ENCODE assay signal across 8 mouse cellular contexts in the genomic region with DNA sequence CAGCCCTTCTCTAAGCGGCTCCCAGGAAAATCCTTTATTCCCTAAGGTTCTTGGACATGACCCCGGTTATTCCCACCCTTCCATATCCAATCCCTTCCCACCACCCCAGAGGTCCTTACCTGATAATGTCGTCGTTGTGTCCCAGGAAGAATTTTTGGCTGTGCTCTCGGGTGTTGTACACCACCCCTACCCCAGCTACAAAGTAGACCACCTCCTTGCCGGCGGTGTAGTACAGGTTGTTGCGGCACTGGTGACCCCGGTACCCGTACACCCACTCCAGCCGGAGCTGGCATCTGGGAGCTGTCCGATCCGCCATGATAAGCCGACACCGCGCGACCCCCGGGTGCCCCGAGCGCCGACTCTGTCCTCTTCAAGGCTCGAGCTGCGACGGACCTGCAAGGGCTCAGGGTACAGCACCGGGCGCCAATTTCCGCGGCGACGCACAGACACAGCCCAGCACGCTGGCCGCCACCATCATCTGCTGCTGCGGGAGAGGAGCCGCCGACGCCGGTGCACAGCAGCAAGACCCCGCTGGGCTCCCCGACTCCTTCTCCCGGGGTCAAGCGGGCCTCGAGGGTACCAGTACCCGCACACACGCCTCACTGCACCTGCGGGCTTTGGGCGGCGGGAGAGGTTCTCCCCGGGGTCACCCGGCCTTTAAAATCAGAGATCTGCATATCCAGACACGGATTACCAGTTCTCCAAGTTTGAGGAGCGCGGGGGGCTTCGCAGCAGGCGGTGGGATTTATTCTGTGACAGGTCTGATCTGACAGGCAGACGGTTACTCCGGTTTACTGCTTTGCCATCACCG. TPM values are rescaled to one million over a fixed set of nuclear protein-coding genes. Genes with fewer than 3 reads are reported as not detected.
DNase-seq lines count a peak whose midpoint lies in the region; ATAC-seq and TF ChIP-seq lines count a peak whose summit lies in the region.

No protein-coding gene starts in this region.

- peak overlapping the region; percentile 8; the same call in 1 of the 2 replicates for H3K4me2 ChIP-seq in CH12.LX (ENCODE audit: insufficient read depth, low read depth, poor library complexity, severe bottlenecking)
- peak overlapping the region; percentile 97 for H3K4me2 ChIP-seq in forebrain, embryonic 12.5 days
- peak overlapping the region; percentile 99 for H3K4me2 ChIP-seq in heart, embryonic 16.5 days (ENCODE audit: low read depth, low read length)
- H3K4me2 ChIP-seq in liver, embryonic 14.5 days (ENCODE audit: low read depth) = peak overlapping the region; percentile 51

- no peak overlapping the region for H3K27ac ChIP-seq in CH12.LX (ENCODE audit: insufficient read depth, low read depth)
- no peak overlapping the region for H3K27ac ChIP-seq in bone marrow, adult 2 months (ENCODE audit: control insufficient read depth, insufficient read depth, low read depth, low read length, poor library complexity)
- H3K27ac ChIP-seq in forebrain, embryonic 12.5 days = no peak overlapping the region
- no peak overlapping the region for H3K27ac ChIP-seq in heart, embryonic 16.5 days (ENCODE audit: low read length)
- H3K27ac ChIP-seq in liver, embryonic 14.5 days = no peak overlapping the region

- no peak overlapping the region for H3K4me3 ChIP-seq in CH12.LX (replicated peaks in 1 of 3; ENCODE audit: low read depth in 2 of 3, low read length in 2 of 3, poor library complexity in 1 of 3)
- peak overlapping the region; percentile 44 for H3K4me3 ChIP-seq in bone marrow, adult 2 months (replicated peaks; ENCODE audit: control insufficient read depth, low read depth, low read length)
- H3K4me3 ChIP-seq in forebrain, embryonic 12.5 days (replicated peaks) = peak overlapping the region; percentile 59
- H3K4me3 ChIP-seq in heart, embryonic 16.5 days (ENCODE audit: low read length) = peak overlapping the region; percentile 71
- H3K4me3 ChIP-seq in liver, embryonic 14.5 days (ENCODE audit: insufficient read depth in 1 of 2, low read depth in 2 of 2, low read length in 2 of 2) = peak overlapping the region; percentile 31 to 51; a peak in 3 of 4 replicates

- in situ Hi-C loops in CH12.LX (cut with MboI; ENCODE audit: low pct_ligation_motif_present, low pct_unique_long_range_greater_than_20kb, low sequenced_read_pairs) = no loop called here

- dilution Hi-C loops in CH12.LX (cut with MboI; ENCODE audit: extremely low pct_ligation_motif_present, extremely low pct_unique_long_range_greater_than_20kb, low sequenced_read_pairs) = no loop called here

- no peak overlapping the region for H3K9ac ChIP-seq in CH12.LX (ENCODE audit: insufficient read depth, low read depth)
- H3K9ac ChIP-seq in forebrain, embryonic 12.5 days = peak overlapping the region; percentile 65
- H3K9ac ChIP-seq in heart, embryonic 16.5 days (ENCODE audit: low read length) = peak overlapping the region; percentile 75
- no peak overlapping the region for H3K9ac ChIP-seq in liver, embryonic 14.5 days (replicated peaks)

- H3K27me3 ChIP-seq in CH12.LX (replicated peaks) = no peaks in the 10 kb centered on the region
- peaks cover 24% of the 10 kb centered on the region for H3K27me3 ChIP-seq in forebrain, embryonic 12.5 days
- peaks cover 9% of the 10 kb centered on the region for H3K27me3 ChIP-seq in heart, embryonic 16.5 days (ENCODE audit: control insufficient read depth, insufficient read depth, low read length)
- H3K27me3 ChIP-seq in liver, embryonic 14.5 days (ENCODE audit: control insufficient read depth, insufficient read depth, low read length) = peaks cover 38% of the 10 kb centered on the region

- TF ChIP-seq RAD21 in CH12.LX (IDR thresholded peaks at IDR 0.05; ENCODE audit: low read depth, low read length) = no peak

- TF ChIP-seq CTCF in CH12.LX (conservative IDR thresholded peaks at IDR 0.05 in 1 of 2, IDR thresholded peaks at IDR 0.05 in 1 of 2; ENCODE audit: low read depth in 2 of 2, low read length in 2 of 2) = no peak
- no peak for TF ChIP-seq CTCF in bone marrow, adult 2 months (IDR thresholded peaks at IDR 0.05; ENCODE audit: control insufficient read depth, insufficient read depth, low read length)
- TF ChIP-seq CTCF in liver, embryonic 14.5 days (IDR thresholded peaks at IDR 0.05; ENCODE audit: low read depth) = no peak

- no peak for TF ChIP-seq POLR2A in CH12.LX (IDR thresholded peaks at IDR 0.05; ENCODE audit: low read depth, low read length)
- TF ChIP-seq POLR2A in bone marrow, adult 2 months (IDR thresholded peaks at IDR 0.05; ENCODE audit: borderline replicate concordance, control insufficient read depth, low read depth, low read length) = no peak

- DNase-seq in CH12.LX (ENCODE audit: extremely low read depth) = no peak
- DNase-seq in kidney, postnatal 14 days = peak; percentile 33
- DNase-seq in liver, embryonic 14.5 days (ENCODE audit: low read depth in 3 of 3, low spot score in 3 of 3) = no peak
- DNase-seq in neural tube, embryonic 10.5 days (ENCODE audit: extremely low spot score, low spot score) = peak; percentile 61
- peak; percentile 34 for DNase-seq in urinary bladder, adult 2 months (ENCODE audit: low spot score)

- peak; percentile 18; the same call in 1 of the 2 replicates for ATAC-seq in forebrain, embryonic 12.5 days (ENCODE audit: low FRiP score)
- no peak for ATAC-seq in heart, embryonic 16.5 days (replicated peaks; ENCODE audit: extremely low read depth, insufficient read depth, low FRiP score)
- ATAC-seq in liver, embryonic 14.5 days (ENCODE audit: insufficient read depth) = no peak

- peaks cover 3 to 42% of the 10 kb centered on the region in 2 experiments; a peak in 1 of 4 replicates for H3K4me1 ChIP-seq in CH12.LX (ENCODE audit: control insufficient read depth in 1 of 2, insufficient read depth in 2 of 2)
- H3K4me1 ChIP-seq in bone marrow, adult 2 months (ENCODE audit: control insufficient read depth, insufficient read depth, low read length) = no peaks in the 10 kb centered on the region; the same call in 1 of the 2 replicates
- peaks cover 4% of the 10 kb centered on the region for H3K4me1 ChIP-seq in forebrain, embryonic 12.5 days
- H3K4me1 ChIP-seq in heart, embryonic 16.5 days (ENCODE audit: control insufficient read depth, insufficient read depth, low read length) = 0 out of 2 replicates have a peak, but pooled peaks cover 2% of the 10 kb centered on the region
- H3K4me1 ChIP-seq in liver, embryonic 14.5 days (replicated peaks; ENCODE audit: control insufficient read depth in 2 of 2, insufficient read depth in 2 of 2, low read length in 1 of 2) = no peaks in the 10 kb centered on the region

- peaks cover 0 to 18% of the 10 kb centered on the region in 2 experiments for H3K36me3 ChIP-seq in CH12.LX (replicated peaks in 1 of 2; ENCODE audit: control insufficient read depth in 1 of 2, insufficient read depth in 1 of 2, low read length in 1 of 2)
- H3K36me3 ChIP-seq in forebrain, embryonic 12.5 days (replicated peaks) = no peaks in the 10 kb centered on the region
- no peaks in the 10 kb centered on the region for H3K36me3 ChIP-seq in heart, embryonic 16.5 days (ENCODE audit: control insufficient read depth, insufficient read depth)
- no peaks in the 10 kb centered on the region for H3K36me3 ChIP-seq in liver, embryonic 14.5 days (replicated peaks; ENCODE audit: control insufficient read depth, insufficient read depth, low read depth)

- H3K79me2 ChIP-seq in CH12.LX (replicated peaks; ENCODE audit: control insufficient read depth, extremely low read depth, insufficient read depth, poor library complexity, severe bottlenecking) = no peaks in the 10 kb centered on the region

- WGBS in bone marrow, adult 2 months = 3% methylated on average over 57 of the region's 57 CpGs
- under 1% methylated on average over 55 of the region's 57 CpGs for WGBS in forebrain, embryonic 12.5 days
- under 1% methylated on average over 57 of the region's 57 CpGs for WGBS in heart, embryonic 16.5 days
- 1% methylated on average over 57 of the region's 57 CpGs for WGBS in liver, embryonic 14.5 days (ENCODE audit: insufficient replicate concordance)

- no peak for TF ChIP-seq EP300 in CH12.LX (IDR thresholded peaks at IDR 0.05; ENCODE audit: low read length)
- no peak for TF ChIP-seq EP300 in liver, embryonic 14.5 days (IDR thresholded peaks at IDR 0.05; ENCODE audit: low read depth)

- H3K9me3 ChIP-seq in CH12.LX (replicated peaks; ENCODE audit: low read length) = no peaks in the 10 kb centered on the region
- no peaks in the 10 kb centered on the region for H3K9me3 ChIP-seq in forebrain, embryonic 12.5 days
- no peaks in the 10 kb centered on the region for H3K9me3 ChIP-seq in heart, embryonic 16.5 days (replicated peaks; ENCODE audit: control insufficient read depth, low read length)
- no peaks in the 10 kb centered on the region for H3K9me3 ChIP-seq in liver, embryonic 14.5 days (ENCODE audit: control insufficient read depth, low read length)

TF ChIP-seq in CH12.LX, 34 proteins besides CTCF, POLR2A, EP300 and RAD21:
- no peak for TF ChIP-seq USF2 (conservative IDR thresholded peaks at IDR 0.05; ENCODE audit: low read depth, low read length)
- no peak for TF ChIP-seq USF1 (IDR thresholded peaks at IDR 0.05; ENCODE audit: low read depth, low read length)
- TF ChIP-seq GABPA (IDR thresholded peaks at IDR 0.05; ENCODE audit: insufficient replicate concordance, low read depth, low read length) = no peak
- TF ChIP-seq MAX (IDR thresholded peaks at IDR 0.05; ENCODE audit: low read length) = no peak
- TF ChIP-seq ZKSCAN1 (IDR thresholded peaks at IDR 0.05; ENCODE audit: borderline replicate concordance, low read depth, low read length) = no peak
- no peak for TF ChIP-seq MXI1 (IDR thresholded peaks at IDR 0.05; ENCODE audit: low read depth, low read length)
- no peak for TF ChIP-seq CHD1 (IDR thresholded peaks at IDR 0.05; ENCODE audit: low read depth, low read length)
TF ChIP-seq in CH12.LX: peak in this region for 0.

RNA-seq across cellular contexts. Expression of a gene that starts 1.4 kb away (rescaled TPM):
- total RNA-seq in CH12.LX (2012; rRNA removed) (3.0 and 3.1 TPM in 2 replicates), CH12.LX (2014; rRNA removed) (3.2 TPM in 2 replicates)
- 3.7 and 3.8 TPM in 2 replicates for polyA plus RNA-seq in CH12.LX (2012; ENCODE audit: insufficient read length, low read depth)
- 0.23 and 1.2 TPM in 2 replicates for polyA plus RNA-seq in bone marrow, adult 2 months (2011; ENCODE audit: insufficient read depth, insufficient read length, low replicate concordance, missing spikeins)
- polyA plus RNA-seq in forebrain, embryonic 12.5 days (2016; fragmentation: Nextera tagmentation; extraction: Ambion mirVana) = 1.4 and 2.0 TPM in 2 replicates
- 0.54 and 0.88 TPM in 2 replicates for polyA plus RNA-seq in heart, embryonic 16.5 days (2015; fragmentation: Nextera tagmentation; extraction: Ambion mirVana)
- polyA plus RNA-seq in liver, embryonic 14.5 days (2012; rRNA removed) = 0.09 TPM in 2 replicates
- 0.55 TPM in 1 of 2 replicates, not detected in the other for polyA plus RNA-seq in liver, embryonic 14.5 days (2014; fragmentation: Nextera tagmentation; extraction: Ambion mirVana)
- polyA plus RNA-seq in urinary bladder, adult 2 months (2012; rRNA removed) = 4.5 and 4.7 TPM in 2 replicates

Comparison
In these comparisons a context has a peak if more than half of its experiments do, and no peak if none do; other contexts are left out.
1. DNase-seq: peak in kidney, postnatal 14 days (single experiment), neural tube, embryonic 10.5 days (single experiment) and urinary bladder, adult 2 months (single experiment); none in CH12.LX (single experiment) and liver, embryonic 14.5 days (0 of 3).
2. H3K4me2 ChIP-seq: peak in every context shown above with its lines; median percentile 99 in heart, embryonic 16.5 days; 97 in forebrain, embryonic 12.5 days; 51 in liver, embryonic 14.5 days; 8 in CH12.LX.
3. H3K4me3 ChIP-seq: peak in bone marrow, adult 2 months (single experiment), forebrain, embryonic 12.5 days (single experiment), heart, embryonic 16.5 days (single experiment) and liver, embryonic 14.5 days (2 of 2); none in CH12.LX (0 of 3).
4. H3K9ac ChIP-seq: peak in forebrain, embryonic 12.5 days (single experiment) and heart, embryonic 16.5 days (single experiment); none in CH12.LX (single experiment) and liver, embryonic 14.5 days (single experiment).